Mouse (Mus musculus) cerebellum, adult 9-10 months (tissue): ENCODE data around the gene Nfib.
A peak's percentile ranks its signal among the peaks of the same experiment; 100 is the strongest.

ENCODE experiments used
- DNase-seq: peaks from one replicate; pipeline ENCODE4 v3.0.0; 2022

Gene Nfib

DNA sequence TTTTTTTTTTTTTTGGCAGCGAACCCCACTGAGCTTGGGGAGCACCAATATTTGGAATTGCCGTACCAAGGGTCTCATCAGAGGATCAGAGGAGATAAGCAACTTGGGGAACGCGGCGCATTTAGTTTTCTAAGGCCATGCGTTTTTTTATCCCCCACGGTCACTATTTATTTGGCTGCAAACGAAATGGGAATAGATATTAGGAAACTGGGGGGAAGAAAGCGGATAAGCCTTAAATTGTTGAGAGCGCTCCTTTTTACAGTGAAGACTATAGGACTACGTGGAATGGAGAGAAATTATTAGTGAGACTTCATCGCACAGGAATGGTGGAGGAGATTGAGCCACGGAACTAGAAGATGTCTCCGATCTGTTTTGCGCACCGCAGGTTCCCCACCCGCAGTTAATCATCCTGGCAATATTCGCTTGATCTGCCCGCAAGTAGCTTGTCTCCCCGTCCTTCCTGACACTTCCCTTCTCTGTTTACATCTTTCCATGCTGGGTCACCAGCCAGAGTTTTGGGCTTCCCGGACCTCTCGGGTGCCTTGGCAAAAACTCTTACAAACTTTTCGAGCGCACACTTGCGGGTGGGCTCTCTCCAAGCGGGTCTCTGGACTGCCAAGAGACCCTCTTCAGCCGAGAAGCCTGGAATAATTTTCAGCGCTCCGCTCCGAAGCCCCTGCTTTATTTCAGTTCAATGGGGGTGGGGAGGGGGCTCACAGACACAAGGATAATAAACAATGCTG, 167.3 kb downstream of the Nfib start:
- peak; percentile 68 for DNase-seq

GRCm38 (mm10) chr4:82537279-82537967, 168.1 kb downstream of the Nfib start:
- DNase-seq: peak; percentile 63

DNA sequence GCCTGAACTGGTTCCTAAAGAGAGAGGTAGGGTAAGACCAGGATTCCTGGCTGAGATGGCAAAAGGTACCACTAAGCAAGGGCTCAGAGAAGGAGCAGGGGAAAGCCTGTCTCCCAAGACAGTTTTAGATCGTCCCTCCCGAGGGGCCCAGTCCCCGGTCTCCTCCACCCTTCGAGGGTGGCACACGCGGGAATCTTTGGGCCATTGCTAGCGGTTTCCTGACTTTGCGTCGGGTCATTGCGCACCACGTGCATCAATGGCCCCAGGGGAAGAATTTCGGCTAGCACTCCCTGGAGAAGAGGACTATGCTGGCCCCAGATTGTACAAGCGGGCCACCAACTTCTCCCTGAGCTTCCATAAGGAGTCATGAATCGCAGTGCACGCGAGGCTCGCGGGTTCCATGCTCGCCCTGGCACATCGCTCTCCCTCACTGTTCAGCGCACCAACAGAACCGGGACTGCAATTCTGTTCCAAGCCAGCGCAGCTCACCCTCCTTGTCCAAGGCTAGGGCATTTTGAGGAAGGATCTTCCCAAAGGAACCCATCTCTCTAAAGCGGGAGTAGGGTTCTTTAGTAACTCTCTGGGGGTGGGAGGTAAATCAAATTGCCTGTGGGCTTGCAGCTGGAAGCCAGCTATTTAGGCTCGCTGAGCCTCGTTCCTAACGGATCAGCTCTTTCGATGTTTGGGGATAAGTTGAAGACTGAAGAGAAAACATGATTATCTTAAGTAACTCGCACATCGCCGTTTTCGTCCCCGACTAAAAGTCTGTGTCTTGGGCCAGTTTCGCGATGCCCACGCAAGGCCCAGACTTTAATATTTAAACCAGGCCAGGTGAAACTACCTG, 168.9 kb downstream of the Nfib start:
- peak; percentile 60 for DNase-seq

DNA sequence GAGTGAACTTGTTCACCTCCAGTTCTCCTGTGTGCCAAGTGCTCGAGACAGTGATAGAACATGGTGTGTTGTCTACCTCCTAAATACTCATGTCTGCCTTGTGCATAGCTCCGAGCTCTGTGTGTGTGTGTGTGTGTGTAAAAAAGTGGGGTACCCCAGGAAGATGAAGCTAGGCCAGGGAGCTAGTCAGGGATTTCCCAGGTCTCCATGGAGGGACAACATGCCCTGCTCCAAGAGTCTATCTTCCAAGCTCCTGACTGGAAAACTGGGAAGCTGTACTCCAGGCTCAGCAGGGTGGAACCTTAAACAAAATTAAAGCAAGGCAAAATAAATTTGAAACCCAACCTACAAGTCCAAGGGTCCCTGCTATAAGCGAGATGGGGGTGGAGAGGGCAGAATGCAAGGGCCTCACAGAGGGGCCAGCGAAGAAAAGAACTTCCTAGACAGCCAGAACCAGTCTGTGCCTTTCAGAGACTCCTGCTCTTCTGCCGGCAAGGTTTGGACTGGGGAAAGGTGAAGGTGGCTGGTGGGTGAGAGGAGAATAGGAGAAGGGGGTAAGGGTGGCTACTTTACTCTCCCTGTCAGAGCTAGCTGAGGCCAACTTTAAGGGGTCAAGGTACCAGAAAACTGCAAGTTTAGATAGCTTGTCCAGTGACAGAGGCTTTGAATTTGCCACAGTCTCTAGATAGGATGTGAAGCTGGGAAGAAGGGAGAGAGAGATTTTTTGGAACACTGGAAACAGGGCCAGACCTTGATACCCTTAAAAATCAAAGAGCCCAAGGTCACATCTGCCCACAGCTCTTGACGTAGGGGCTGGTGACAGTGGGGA, 169.7 kb downstream of the Nfib start:
- peak; percentile 46 for DNase-seq

DNA sequence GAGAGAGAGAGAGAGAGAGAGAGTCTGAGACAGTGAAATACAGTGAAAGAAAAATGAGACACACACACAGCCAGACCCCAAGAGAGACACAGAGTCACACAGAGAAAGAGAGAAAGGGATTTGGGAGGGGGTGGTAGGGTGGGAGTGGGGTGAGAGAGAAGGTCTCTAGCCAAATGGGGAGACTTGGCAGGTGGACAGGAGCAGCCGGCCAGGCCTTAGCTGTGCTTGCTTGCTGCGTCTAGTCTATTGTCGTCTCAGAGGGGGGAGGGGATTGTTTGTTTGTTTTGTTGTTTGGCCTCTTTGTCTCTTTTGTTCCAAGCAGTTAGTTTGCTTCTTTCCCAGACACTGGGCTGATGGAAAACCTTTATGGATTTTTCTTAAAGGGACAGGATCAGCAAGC, 172.3 kb downstream of the Nfib start:
- peak; percentile 65 for DNase-seq

DNA sequence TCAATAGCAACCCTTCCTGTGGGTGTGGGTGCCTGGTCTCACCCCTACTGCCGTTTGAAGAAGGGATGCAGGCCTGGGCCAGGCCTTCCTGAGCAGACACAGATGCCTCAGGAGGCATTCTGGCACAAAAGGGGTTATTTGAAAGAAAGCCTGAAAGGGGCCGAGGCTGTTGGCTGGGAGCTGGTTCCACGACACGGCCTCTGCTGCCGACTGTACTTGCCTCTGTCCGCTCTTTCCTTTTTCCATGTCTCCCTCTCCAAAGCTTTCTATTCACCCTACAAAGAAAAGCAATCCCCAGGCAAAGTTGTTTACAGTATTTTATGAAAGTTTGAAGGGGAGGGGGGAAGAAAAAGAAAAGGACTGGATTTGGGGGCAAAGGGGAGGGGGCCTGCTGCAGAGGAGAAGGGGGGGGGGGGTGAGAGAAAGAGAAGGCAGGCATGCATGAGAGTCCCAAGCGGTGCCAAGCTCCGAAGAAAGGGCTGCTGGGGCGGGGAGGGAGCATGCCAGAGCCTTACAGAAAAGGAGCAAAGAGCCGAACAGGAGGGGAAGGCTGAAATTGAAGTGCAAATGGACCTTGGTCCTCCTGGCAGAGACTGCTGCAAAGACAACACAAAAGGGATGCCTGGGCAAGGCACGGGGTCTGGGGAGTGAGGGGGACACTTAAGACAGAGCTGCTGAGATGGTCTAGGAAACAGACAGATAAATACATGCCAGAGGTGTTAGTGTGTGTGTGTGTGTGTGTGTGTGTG, 172.9 kb downstream of the Nfib start:
- DNase-seq: peak; percentile 68

GRCm38 (mm10) chr4:82531977-82532376, 173.6 kb downstream of the Nfib start:
- DNase-seq: no peak

GRCm38 (mm10) chr4:82530875-82531353, 174.6 kb downstream of the Nfib start:
- DNase-seq: no peak

- no peak for DNase-seq
Measured at GRCm38 (mm10) chr4:82528978-82529377, 176.6 kb downstream of the Nfib start.

DNA sequence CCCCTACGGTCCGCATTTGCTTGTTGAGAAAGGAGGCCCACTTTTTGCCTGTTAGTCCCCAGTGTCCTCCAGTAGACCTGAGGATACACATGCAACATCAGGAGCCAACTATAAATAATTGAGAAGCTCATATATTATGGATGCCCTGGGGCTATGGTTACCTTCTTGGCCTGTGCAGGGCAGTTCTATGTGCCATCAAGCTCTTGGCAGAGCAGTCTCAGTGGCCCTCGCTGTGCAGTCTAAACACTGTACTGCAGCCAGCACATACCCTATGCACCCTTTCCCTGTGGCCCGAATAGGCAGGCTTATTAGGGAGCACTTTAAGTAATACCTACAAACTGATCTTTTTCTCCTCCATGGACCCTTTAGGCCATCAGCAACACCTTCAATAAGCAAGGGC, 185.6 kb downstream of the Nfib start:
- DNase-seq: peak; percentile 38

- DNase-seq: peak; percentile 57
Measured at GRCm38 (mm10) chr4:82518132-82518531, 187.4 kb downstream of the Nfib start.

DNA sequence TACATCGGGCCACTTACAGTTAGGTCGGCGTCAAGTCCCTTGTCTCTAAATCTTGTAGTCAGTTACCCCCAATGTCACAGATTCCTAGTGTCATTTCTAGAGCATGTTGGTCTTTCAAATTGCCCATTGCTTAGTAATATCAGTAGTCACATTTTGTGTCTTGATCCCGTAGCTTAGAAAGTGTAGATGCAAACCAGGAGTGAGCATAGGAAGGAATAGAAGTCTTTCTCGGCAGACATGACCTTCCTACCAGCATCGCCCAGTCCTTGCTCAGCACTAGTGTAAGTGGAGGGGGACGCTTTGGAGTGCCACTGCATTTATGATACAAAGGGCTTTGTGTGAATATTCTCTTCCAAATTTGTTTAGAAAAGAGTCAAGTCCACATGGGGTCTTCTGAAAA, 188.2 kb downstream of the Nfib start:
- DNase-seq: peak; percentile 75

DNA sequence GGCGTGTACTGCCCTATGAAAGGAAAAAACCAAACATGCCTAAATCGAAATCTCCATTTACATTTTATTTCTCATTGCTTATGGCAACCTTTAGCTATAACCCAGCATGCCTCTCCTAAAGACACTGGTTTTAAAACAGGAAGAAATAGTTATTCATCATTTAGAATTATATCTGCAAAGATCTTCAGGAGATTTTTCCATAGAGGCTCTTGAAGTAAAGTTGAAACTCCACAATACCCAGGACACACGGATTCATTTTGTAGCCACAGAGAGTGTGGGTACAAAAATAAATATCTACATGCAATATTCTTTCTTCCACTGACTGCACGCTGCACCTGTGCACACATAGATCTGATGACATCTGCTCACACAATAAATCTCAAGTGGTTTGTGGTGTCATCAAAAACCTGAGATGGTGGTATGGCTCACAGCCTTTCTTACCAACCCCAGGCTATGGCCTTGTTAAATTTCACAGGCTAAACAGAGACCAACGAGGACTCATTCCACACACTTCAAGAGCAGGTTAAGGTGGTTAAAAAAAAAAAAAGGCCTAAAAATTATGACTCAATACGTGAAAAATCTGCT, 189.2 kb downstream of the Nfib start:
- peak; percentile 68 for DNase-seq

DNA sequence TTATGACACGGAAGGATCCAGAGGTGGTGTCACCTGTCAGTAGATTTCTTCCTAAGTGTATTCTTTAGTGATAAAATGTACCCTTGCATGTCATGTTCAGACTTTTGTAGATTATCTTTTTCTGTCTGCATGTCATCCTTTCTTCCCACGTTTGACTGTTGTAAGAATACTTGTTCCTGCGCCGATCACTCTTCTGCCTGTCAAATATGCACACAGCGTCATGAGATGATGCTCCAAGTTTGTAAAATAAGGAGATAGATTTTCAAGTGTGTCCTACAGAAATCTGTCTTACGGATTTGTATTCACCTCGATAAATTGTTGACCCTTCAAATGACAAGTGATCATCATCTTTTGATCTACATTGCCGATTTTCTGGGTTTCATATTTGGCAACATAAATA, 190.6 kb downstream of the Nfib start:
- peak; percentile 61 for DNase-seq

DNA sequence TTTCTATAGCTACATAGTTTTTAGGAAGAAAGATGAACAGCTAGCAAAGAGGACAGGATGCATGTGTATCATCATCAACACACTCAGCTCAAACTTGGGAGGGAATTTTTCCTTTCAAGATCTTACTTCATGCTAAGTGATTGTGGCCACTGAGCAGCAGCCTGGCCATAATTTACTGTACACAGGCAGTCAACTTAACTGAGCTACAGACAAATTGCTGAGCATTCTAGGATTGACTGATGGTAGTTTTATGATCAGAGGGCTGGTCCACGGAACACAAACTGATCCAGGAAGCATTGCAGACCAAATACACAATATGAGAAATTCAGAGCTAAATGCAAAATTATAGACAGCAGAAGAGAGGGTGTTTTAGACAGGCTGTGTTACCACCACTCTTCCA, 191.2 kb downstream of the Nfib start:
- peak; percentile 63 for DNase-seq

- DNase-seq: no peak
Measured at GRCm38 (mm10) chr4:82513426-82513750, 192.2 kb downstream of the Nfib start.

DNA sequence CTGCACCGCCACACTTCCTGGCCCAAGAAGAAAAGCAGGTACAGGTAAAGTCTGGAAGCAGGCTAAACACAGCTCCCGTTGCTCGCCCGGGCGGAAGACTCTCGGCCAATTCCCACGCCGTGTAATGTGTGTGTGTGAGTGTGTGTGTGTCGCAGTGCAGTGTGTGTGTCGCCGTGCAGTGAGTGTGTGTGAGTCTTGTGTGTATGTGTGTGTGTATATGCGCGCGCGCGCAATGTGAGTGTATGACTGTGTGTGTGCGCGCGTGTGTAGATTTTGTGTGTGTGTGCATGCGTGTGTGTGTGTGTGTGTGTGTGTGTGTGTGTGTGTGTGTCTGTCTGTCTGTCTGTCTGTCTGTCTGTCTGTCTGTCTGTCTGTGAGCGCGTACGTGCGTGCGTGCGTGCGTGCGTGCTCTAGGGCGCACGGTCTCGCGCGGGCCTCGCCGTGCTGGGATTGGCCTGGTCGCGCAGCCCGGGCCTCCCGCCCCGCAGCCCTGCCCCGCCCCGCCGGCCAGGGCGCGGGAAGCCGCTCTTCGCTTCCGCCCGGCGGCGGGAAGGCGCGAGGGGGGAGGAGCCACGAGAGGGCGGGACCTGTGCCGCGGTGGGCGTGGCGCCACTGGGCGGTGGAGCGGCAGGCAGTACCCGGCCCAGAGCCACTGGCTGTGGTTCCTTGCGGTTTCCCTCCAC, 192.7 kb downstream of the Nfib start:
- DNase-seq: peak; percentile 98

DNA sequence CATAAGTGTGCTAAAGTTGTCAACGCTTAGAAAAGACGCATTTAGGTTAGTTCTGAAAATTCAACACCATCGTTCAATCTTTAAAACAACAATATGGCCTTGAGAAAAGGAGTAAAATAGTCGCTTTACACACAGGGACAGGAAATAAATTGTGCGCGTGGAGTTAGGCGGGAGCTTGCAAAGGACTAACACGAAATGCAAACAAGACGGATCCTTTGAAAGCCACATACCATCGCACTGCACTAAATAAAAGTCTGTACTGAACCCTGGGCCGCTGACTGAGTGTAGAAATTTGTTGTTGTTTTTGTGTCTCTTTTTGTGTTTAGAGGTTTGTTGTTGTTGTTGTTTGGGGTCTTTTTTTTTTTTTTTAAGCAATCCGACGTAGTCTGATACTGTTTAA, 193.2 kb downstream of the Nfib start:
- DNase-seq: peak; percentile 66

DNA sequence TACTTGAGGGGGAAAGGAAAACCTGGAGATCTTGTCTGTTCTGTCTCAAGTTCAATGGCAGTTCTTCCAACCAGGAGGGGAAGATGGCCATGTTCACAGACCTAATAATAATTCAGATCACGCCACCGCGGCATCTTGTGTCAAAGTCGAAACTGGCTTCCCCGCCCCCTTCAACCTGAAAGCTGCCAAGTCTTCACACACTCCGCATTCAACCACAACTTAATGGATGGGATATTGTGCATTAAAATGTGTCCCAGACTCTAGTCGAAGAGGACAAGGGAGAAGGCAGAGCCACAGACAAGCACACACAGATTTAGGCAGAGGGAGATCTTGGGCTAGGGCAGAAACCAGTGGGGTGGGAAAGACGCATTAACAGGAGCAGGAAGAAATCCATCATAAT, 194.0 kb downstream of the Nfib start:
- DNase-seq: peak; percentile 82

GRCm38 (mm10) chr4:82511001-82511513, 194.5 kb downstream of the Nfib start:
- peak; percentile 56 for DNase-seq

DNA sequence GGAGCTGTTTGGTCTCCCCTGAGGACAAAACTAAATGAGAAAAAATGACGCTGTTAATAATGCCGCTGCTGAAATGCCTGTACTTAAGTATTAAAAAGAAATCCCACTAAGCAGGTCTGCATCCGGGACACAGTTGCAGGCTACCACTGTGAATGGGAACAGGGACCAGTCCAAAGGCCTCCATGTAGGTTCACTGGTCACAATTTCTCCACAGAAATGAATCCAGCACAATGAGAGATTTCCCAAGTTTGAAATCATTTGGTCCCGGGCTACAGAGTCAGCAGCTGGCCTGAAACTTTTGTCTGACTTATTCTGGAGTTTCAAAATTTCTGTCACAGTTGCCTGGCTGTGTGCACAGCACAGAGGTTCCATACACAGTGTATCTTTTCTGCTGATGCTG, 195.8 kb downstream of the Nfib start:
- no peak for DNase-seq
